Mouse (Mus musculus) liver, adult 2 months (tissue): ENCODE results near the gene Rpl23a. TPM values are rescaled to one million over a fixed set of nuclear protein-coding genes. Genes with fewer than 3 reads are reported as not detected.

Source experiments
- DNase-seq: peaks from one replicate; pipeline ENCODE4 v3.0.0-alpha.2; 2011; ENCODE audit warnings: low read depth, low spot score; ENCODE audit errors: extremely low read depth
- H3K27ac ChIP-seq: fragments of 200-500 bp; replicated peaks from 2 replicates; pipeline ENCODE4 v1.5.1; 2012; ENCODE audit warnings: low read depth, mild to moderate bottlenecking, control low read depth, inconsistent platforms, low read length; ENCODE audit not compliant: insufficient read depth
- H3K27me3 ChIP-seq: fragments of 200-500 bp; 2 replicates; pipeline ENCODE4 v1.6.1; 2012; ENCODE audit warnings: mild to moderate bottlenecking, moderate library complexity, low read length, inconsistent platforms; ENCODE audit not compliant: control insufficient read depth, insufficient read depth
- H3K36me3 ChIP-seq: fragments of 200-500 bp; 2 replicates; pipeline ENCODE4 v1.6.1; 2012; ENCODE audit warnings: low read length, inconsistent platforms; ENCODE audit not compliant: control insufficient read depth, insufficient read depth
- H3K4me1 ChIP-seq: fragments of 200-500 bp; 2 replicates; pipeline ENCODE4 v1.6.1; 2011; ENCODE audit warnings: low read length; ENCODE audit not compliant: control insufficient read depth, insufficient read depth
- H3K4me3 ChIP-seq: fragments of 200-500 bp; 2 replicates; pipeline ENCODE4 v1.5.1; 2011; ENCODE audit warnings: low read depth, mild to moderate bottlenecking, control low read depth, low read length, moderate library complexity; ENCODE audit not compliant: insufficient read depth
- H3K79me2 ChIP-seq: fragments of 200-500 bp; 2 replicates; pipeline ENCODE4 v1.6.1; 2012; ENCODE audit warnings: inconsistent platforms, mild to moderate bottlenecking, low read length, moderate library complexity; ENCODE audit not compliant: control insufficient read depth, insufficient read depth
- H3K9ac ChIP-seq: fragments of 200-500 bp; 2 replicates; pipeline ENCODE4 v1.6.1; 2012; ENCODE audit warnings: low read depth, mild to moderate bottlenecking, control low read depth, inconsistent platforms, low read length
- CTCF ChIP-seq: fragments of 200-500 bp; IDR thresholded peaks from 2 replicates; pipeline ENCODE4 v1.5.1; 2011; ENCODE audit warnings: low read depth, low read length, control low read depth
- POLR2A ChIP-seq: fragments of 200-500 bp; IDR thresholded peaks from 2 replicates; pipeline ENCODE4 v1.6.1; 2011; ENCODE audit warnings: low read length, control low read depth; ENCODE audit not compliant: insufficient read depth; ENCODE audit errors: extremely low read depth
- WGBS: fragments of 180-500 bp; shearing (Covaris S2); methylation state at CpG from one replicate; pipeline ENCODE4 v1.1.7; 2018; 5-methylcytosine and 5-hydroxymethylcytosine counted together
- polyA plus RNA-seq: library from polyadenylated mRNA; depleted of rRNA; stranded (reverse); fragments of >200 nt; gene quantifications from 2 replicates; pipeline ENCODE4 v1.2.3, GENCODE M21; 2012
- total RNA-seq: library from RNA; depleted of rRNA; stranded (reverse); fragments of >200 nt; gene quantifications from 2 replicates; pipeline ENCODE4 v1.2.3, GENCODE M21; 2014

Gene Rpl23a
- total and polyA plus RNA-seq, 2 experiments, result 110 to 352 TPM

DNA sequence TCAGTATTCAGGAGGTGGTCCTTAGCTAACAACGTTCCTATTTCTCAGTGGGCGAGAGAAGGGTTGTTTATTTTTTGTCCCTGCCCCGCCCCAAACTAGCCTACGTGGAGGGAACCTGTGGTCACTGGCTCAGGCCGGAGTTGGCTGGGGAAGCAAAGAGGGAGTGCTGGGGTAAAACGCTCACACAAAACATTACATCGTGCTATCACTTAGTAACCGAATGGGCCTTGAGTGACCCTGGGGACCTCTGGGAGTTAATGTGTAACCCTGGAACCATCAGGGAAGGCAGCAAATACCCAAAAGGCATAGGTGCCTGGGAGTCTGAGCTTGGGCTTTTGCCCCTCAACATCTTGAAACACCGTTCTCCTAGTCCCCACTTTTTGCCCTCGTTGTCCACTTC, 5.9 kb downstream of the Rpl23a start:
- H3K9ac ChIP-seq, result peak overlapping the region; percentile 86
- H3K27ac ChIP-seq, result peak overlapping the region; percentile 83
- H3K4me1 ChIP-seq, result peaks cover 11% of the 10 kb centered on the region
- 2% methylated on average over 10 of the region's 10 CpGs for WGBS
- no peaks in the 10 kb centered on the region for H3K27me3 ChIP-seq
- no peak for TF ChIP-seq CTCF
- TF ChIP-seq POLR2A, result no peak
- no peaks in the 10 kb centered on the region for H3K79me2 ChIP-seq
- H3K36me3 ChIP-seq, result peaks cover 19% of the 10 kb centered on the region
- DNase-seq, result peak; percentile 98
- H3K4me3 ChIP-seq, result peak overlapping the region; percentile 67

DNA sequence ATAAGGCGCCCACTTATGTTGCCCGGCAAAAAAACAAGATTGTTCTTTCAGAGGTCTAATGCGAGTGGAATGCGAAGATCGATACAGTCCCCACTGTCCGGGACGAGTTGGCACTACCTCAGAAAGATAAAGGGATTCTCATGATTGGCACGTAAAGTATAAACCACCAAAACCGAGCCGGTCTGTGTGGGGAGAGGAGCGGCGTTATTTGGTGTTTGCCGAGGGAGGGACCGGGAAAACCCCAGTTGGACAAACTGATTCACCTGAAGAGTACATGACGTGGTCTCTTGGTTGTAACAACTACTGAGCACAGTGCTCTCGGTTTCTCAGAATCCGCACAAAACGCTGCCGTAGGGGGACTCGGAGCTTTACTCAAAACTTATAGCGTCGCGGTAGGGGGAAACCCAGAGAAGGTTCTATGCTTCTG, 6.5 kb downstream of the Rpl23a start:
- TF ChIP-seq CTCF, result no peak
- TF ChIP-seq POLR2A, result no peak
- under 1% methylated on average over 23 of the region's 23 CpGs for WGBS
- Histone ChIP-seq H3K4me3 (peak overlapping the region; percentile 67), H3K36me3 (peaks cover 17% of the 10 kb centered on the region; the same call in 1 of the 2 replicates), H3K27ac (peak overlapping the region; percentile 83), H3K4me1 (peaks cover 10% of the 10 kb centered on the region), H3K27me3 (no peaks in the 10 kb centered on the region), H3K79me2 (no peaks in the 10 kb centered on the region), H3K9ac (peak overlapping the region; percentile 86)
- DNase-seq, result peak; percentile 82

DNA sequence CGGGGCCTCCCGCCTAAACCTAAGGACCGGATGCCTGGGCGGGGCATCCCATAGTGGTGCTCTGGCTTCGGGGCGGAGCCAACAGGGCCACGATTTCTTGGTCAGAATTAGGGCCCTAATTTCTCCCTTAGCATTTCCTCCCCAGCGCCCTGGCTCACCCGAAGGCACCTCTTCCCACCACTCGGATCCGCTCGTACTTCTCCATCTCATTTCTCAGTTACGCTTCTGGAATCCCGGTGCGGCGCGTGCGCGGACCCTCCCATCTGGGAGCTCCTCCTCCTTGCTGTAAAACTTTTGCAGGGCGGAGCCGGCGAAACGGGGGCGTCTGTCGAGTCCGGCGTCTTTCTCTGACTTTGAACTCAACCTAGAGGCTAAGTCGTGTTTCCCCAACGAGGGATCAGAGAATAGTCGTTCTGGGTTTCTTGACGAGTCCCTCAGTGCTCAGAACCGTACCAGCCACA, 7.0 kb downstream of the Rpl23a start, which contains the start of the genes Nek8 and Tlcd1:
Gene Nek8, minus strand, starts transcription at position 274 of the 461 bp plus-strand sequence.
Gene Tlcd1, plus strand, starts transcription at position 310 of the 461 bp plus-strand sequence.
- TF ChIP-seq CTCF (no peak), POLR2A (0 out of 2 replicates have a peak, but pooled peaks have one; percentile 54)
- peak within 1 kb of the TSS; percentile 86 for H3K9ac ChIP-seq
- peak within 1 kb of the TSS; percentile 67 for H3K4me3 ChIP-seq
- H3K4me1 ChIP-seq, result peaks cover 8% of the 10 kb centered on the region
- H3K27ac ChIP-seq, result peak within 1 kb of the TSS; percentile 83
- H3K27me3 ChIP-seq, result no peaks in the 10 kb centered on the region
- H3K36me3 ChIP-seq, result peaks cover 16% of the 10 kb centered on the region; the same call in 1 of the 2 replicates
- under 1% methylated on average over 32 of the region's 32 CpGs for WGBS
- peak; percentile 82 for DNase-seq
- no peaks in the 10 kb centered on the region for H3K79me2 ChIP-seq

DNA sequence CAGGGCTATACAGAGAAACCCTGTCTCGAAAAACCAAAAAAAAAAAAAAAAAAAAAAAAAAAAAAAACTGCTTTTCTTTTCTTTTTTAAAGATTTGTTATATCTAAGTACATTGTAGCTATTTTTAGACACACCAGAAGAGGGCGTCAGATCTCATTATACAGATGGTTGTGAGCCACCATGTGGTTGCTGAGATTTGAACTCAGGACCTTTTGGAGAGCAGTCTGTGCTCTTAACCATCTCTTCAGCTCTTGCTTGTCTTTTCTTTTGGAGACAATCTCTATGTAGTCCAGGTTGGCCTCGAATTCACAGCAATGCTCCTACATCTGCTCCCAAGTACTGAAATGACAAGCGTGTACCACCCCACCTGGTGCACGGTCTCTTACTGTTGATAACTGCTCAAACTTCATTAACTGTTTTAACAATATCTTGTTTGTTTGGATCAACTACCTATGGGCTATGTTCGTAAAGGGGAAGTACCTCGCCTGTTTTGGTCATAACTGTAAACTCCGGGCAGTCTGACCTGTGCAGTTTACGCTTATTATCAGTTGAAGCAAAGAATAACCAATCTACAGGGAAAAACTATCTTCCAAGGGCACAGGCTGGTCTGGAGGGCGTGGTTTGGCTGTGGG, 7.5 kb downstream of the Rpl23a start:
- Histone ChIP-seq H3K4me1 (peaks cover 8% of the 10 kb centered on the region), H3K27me3 (no peaks in the 10 kb centered on the region), H3K4me3 (peak overlapping the region; percentile 67; the same call in 1 of the 2 replicates), H3K79me2 (no peaks in the 10 kb centered on the region), H3K9ac (peak overlapping the region; percentile 3; the same call in 1 of the 2 replicates), H3K27ac (peak overlapping the region; percentile 83), H3K36me3 (peaks cover 11% of the 10 kb centered on the region; the same call in 1 of the 2 replicates)
- under 1% methylated on average over 9 of the region's 10 CpGs for WGBS
- TF ChIP-seq POLR2A (no peak), CTCF (no peak)
- peak; percentile 84 for DNase-seq

DNA sequence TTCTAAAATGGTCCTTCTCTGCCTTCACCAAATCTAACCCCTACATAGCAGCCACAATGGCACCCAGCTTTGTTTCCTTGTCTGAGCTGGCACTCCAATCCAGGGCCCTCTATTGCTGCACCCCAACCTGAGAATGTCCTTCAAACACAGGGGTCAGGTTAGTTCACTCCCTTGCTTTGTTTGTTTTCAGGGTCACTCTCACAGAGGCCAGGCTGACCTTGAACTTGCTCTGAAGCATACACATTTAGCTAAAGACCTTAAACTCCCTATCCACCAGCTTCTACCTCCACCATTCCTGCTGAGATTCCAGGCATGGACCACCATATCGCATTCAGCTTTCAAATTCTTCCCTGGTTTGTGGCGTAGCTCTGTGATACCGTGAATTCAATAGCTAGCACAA, 8.9 kb downstream of the Rpl23a start:
- H3K27ac ChIP-seq, result peak overlapping the region; percentile 50
- no peaks in the 10 kb centered on the region for H3K79me2 ChIP-seq
- H3K4me3 ChIP-seq, result no peak overlapping the region
- no peaks in the 10 kb centered on the region for H3K36me3 ChIP-seq
- DNase-seq, result peak; percentile 78
- 70% methylated on average over 3 of the region's 3 CpGs for WGBS
- TF ChIP-seq POLR2A (no peak), CTCF (no peak)
- H3K9ac ChIP-seq, result no peak overlapping the region
- H3K27me3 ChIP-seq, result no peaks in the 10 kb centered on the region
- H3K4me1 ChIP-seq, result peaks cover 8% of the 10 kb centered on the region; the same call in 1 of the 2 replicates
